Mouse (Mus musculus) liver, embryonic 15.5 days (tissue): Measurements from ENCODE around the gene Zfp609. TPM values are rescaled to one million over a fixed set of nuclear protein-coding genes. Genes with fewer than 3 reads are reported as not detected.
"Not testable (repeated sequence)": the region's sequence is repeated elsewhere in the genome, so short reads cannot be mapped to it uniquely, and the experiment has no call there.

Source experiments
- ATAC-seq: fragments of 200-750 bp; cut with Nextera tagmentation; 2 replicates; pipeline ENCODE4 v1.8.0; 2017; ENCODE audit warnings: moderate number of reproducible peaks, mild to moderate bottlenecking, moderate library complexity; ENCODE audit not compliant: insufficient read depth
- H3K27ac ChIP-seq: fragments of 300-500 bp; sonication (generic); replicated peaks from 2 replicates; pipeline ENCODE4 v1.5.1; 2015; ENCODE audit warnings: mild to moderate bottlenecking, inconsistent platforms
- H3K27me3 ChIP-seq: fragments of 300-500 bp; sonication (generic); 2 replicates; pipeline ENCODE4 v1.6.1; 2015; ENCODE audit warnings: mild to moderate bottlenecking, inconsistent platforms
- H3K36me3 ChIP-seq: fragments of 300-500 bp; sonication (generic); replicated peaks from 2 replicates; pipeline ENCODE4 v1.6.1; 2015; ENCODE audit warnings: moderate library complexity, mild to moderate bottlenecking, inconsistent platforms
- H3K4me1 ChIP-seq: fragments of 300-500 bp; sonication (generic); replicated peaks from 2 replicates; pipeline ENCODE4 v1.6.1; 2015; ENCODE audit warnings: inconsistent platforms
- H3K4me2 ChIP-seq: fragments of 300-500 bp; sonication (generic); 2 replicates; pipeline ENCODE4 v1.6.1; 2015; ENCODE audit warnings: moderate library complexity, mild to moderate bottlenecking, inconsistent platforms
- H3K4me3 ChIP-seq: fragments of 300-500 bp; sonication (generic); replicated peaks from 2 replicates; pipeline ENCODE4 v1.5.1; 2015; ENCODE audit warnings: mild to moderate bottlenecking, inconsistent platforms
- H3K9ac ChIP-seq: fragments of 300-500 bp; sonication (generic); 2 replicates; pipeline ENCODE4 v1.6.1; 2015; ENCODE audit warnings: moderate library complexity, mild to moderate bottlenecking, inconsistent platforms
- H3K9me3 ChIP-seq: fragments of 300-500 bp; sonication (generic); replicated peaks from 2 replicates; pipeline ENCODE4 v1.6.1; 2016; ENCODE audit warnings: inconsistent platforms
- WGBS: fragments of 180-500 bp; shearing (Covaris S2); methylation state at CpG from one replicate; pipeline ENCODE4 v1.1.7; 2015; ENCODE audit warnings: mixed read lengths; ENCODE audit not compliant: insufficient replicate concordance; 5-methylcytosine and 5-hydroxymethylcytosine counted together
- polyA plus RNA-seq: library from polyadenylated mRNA; unstranded; fragments of >200 nt; fragmentation: Nextera tagmentation; extraction: Ambion mirVana; gene quantifications from 2 replicates; pipeline ENCODE4 v1.2.1, GENCODE M21; 2015

The Zfp609 gene
- polyA plus RNA-seq, 1 experiment from 2014 or later: 1.6 TPM

DNA sequence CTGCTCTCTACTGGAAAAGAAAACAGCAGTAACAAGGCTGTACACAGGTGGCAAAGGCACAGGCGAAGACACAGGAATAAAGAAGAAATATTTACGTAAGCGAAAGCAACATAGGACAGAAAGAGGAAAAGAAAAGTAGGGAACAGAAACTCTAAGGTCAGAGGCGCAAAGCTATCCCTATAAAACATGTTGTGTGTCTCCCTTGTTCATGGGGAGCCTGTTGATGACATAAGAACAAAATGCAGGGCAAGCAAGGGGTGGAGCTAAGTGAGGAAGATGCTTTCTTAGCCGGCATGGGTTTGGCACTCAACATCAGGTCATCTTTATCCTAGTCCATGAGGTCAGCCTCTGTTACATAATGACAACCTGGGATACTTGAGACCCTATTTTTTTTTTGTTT lies 109.2 kb downstream of the Zfp609 start:
- Histone ChIP-seq H3K27ac (no peak overlapping the region), H3K4me2 (no peak overlapping the region), H3K27me3 (no peaks in the 10 kb centered on the region), H3K4me3 (no peak overlapping the region), H3K4me1 (0 out of 2 replicates have a peak, but pooled peaks cover 6% of the 10 kb centered on the region), H3K36me3 (no peaks in the 10 kb centered on the region), H3K9me3 (no peaks in the 10 kb centered on the region), H3K9ac (no peak overlapping the region)
- WGBS: 77% methylated on average over 5 of the region's 5 CpGs
- no peak for ATAC-seq

- H3K27me3 ChIP-seq: no peaks in the 10 kb centered on the region
- no peaks in the 10 kb centered on the region for H3K4me1 ChIP-seq
- H3K4me3 ChIP-seq: no peak overlapping the region
- H3K36me3 ChIP-seq: peaks cover 49% of the 10 kb centered on the region
- no peak for ATAC-seq
- H3K27ac ChIP-seq: no peak overlapping the region
- no peak overlapping the region for H3K4me2 ChIP-seq
- no peak overlapping the region for H3K9ac ChIP-seq
- WGBS: 85% methylated on average over 24 of the region's 24 CpGs
- H3K9me3 ChIP-seq: no peaks in the 10 kb centered on the region
Measured at GRCm38 (mm10) chr9:65703926-65704595, 123.3 kb downstream of the Zfp609 start.

DNA sequence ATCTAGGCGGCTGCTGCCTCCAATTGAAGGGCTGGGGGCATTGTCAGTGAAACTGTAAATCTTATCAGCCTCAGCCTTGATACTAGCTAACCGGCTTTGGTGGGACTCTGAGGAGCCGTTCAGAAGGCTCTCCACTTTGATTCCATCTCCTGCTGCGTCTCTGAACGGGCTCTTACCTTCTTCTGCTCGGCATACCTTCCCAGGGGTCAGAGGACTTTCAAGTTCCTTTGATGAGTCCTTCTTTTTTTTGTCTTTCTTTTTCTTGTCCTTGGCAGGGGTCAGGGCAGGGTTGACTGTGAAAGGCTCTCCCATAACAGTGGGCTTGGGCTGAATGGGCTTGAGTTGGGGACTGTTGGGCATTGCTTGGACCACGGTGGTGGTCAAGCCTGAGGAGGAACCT lies 124.1 kb downstream of the Zfp609 start:
- ATAC-seq: no peak
- Histone ChIP-seq H3K4me3 (no peak overlapping the region), H3K9me3 (no peaks in the 10 kb centered on the region)

GRCm38 (mm10) chr9:65702286-65702685 lies 125.1 kb downstream of the Zfp609 start:
- H3K27me3 ChIP-seq: no peaks in the 10 kb centered on the region
- no peak overlapping the region for H3K27ac ChIP-seq
- H3K4me1 ChIP-seq: no peaks in the 10 kb centered on the region
- WGBS: 86% methylated on average over 9 of the region's 9 CpGs
- H3K4me3 ChIP-seq: no peak overlapping the region
- H3K9ac ChIP-seq: no peak overlapping the region
- no peak for ATAC-seq
- no peak overlapping the region for H3K4me2 ChIP-seq
- H3K36me3 ChIP-seq: peaks cover 62% of the 10 kb centered on the region
- no peaks in the 10 kb centered on the region for H3K9me3 ChIP-seq

More for the DNA sequence above, 124.1 kb downstream of the Zfp609 start:
- WGBS: 84% methylated on average over 7 of the region's 7 CpGs
- Histone ChIP-seq H3K4me2 (no peak overlapping the region), H3K4me1 (no peaks in the 10 kb centered on the region), H3K27ac (no peak overlapping the region), H3K27me3 (no peaks in the 10 kb centered on the region), H3K36me3 (peaks cover 56% of the 10 kb centered on the region), H3K9ac (no peak overlapping the region)

- ATAC-seq: no peak
- Histone ChIP-seq H3K4me1 (no peaks in the 10 kb centered on the region), H3K9me3 (no peaks in the 10 kb centered on the region), H3K4me2 (no peak overlapping the region), H3K27ac (no peak overlapping the region), H3K36me3 (peaks cover 79% of the 10 kb centered on the region), H3K9ac (no peak overlapping the region), H3K4me3 (no peak overlapping the region), H3K27me3 (no peaks in the 10 kb centered on the region)
- 41% methylated on average over 6 of the region's 6 CpGs for WGBS
Measured at GRCm38 (mm10) chr9:65700504-65700903, 126.9 kb downstream of the Zfp609 start.

GRCm38 (mm10) chr9:65697992-65698391 lies 129.4 kb downstream of the Zfp609 start:
- no peak overlapping the region for H3K27ac ChIP-seq
- no peak for ATAC-seq
- no peak overlapping the region for H3K9ac ChIP-seq
- no peak overlapping the region for H3K4me2 ChIP-seq
- peaks cover 83% of the 10 kb centered on the region for H3K36me3 ChIP-seq
- peaks cover 7% of the 10 kb centered on the region for H3K4me1 ChIP-seq
- no peaks in the 10 kb centered on the region for H3K27me3 ChIP-seq
- no peaks in the 10 kb centered on the region for H3K9me3 ChIP-seq
- H3K4me3 ChIP-seq: no peak overlapping the region

GRCm38 (mm10) chr9:65697356-65697755 lies 130.0 kb downstream of the Zfp609 start:
- Histone ChIP-seq H3K27me3 (no peaks in the 10 kb centered on the region), H3K4me2 (no peak overlapping the region), H3K36me3 (peaks cover 77% of the 10 kb centered on the region), H3K27ac (no peak overlapping the region), H3K9ac (no peak overlapping the region), H3K4me3 (no peak overlapping the region), H3K4me1 (peaks cover 11% of the 10 kb centered on the region), H3K9me3 (no peaks in the 10 kb centered on the region)
- 70% methylated on average over 7 of the region's 7 CpGs for WGBS
- ATAC-seq: no peak

DNA sequence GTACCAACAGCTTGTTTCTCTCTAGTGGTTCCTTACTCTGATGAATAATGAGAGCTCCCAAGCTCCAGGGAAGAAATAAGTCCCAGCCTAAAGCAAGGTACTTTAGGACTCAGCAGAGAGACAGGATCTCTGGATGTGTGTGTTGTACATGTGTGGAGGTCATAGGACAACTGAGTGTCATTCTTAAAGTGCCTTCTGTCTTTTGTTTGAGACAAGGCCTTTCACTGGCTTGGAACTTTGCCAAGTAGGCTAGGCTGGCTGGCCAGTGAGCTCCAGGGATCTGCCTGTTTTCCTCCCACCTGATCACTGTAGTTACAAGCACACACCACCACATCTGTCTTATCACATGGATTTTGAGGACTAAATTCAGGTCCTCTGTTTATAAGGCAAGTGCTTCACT lies 131.0 kb downstream of the Zfp609 start:
- Histone ChIP-seq H3K27ac (no peak overlapping the region), H3K9ac (no peak overlapping the region), H3K4me2 (no peak overlapping the region), H3K4me1 (peaks cover 11% of the 10 kb centered on the region), H3K36me3 (peaks cover 70% of the 10 kb centered on the region), H3K27me3 (no peaks in the 10 kb centered on the region), H3K9me3 (no peaks in the 10 kb centered on the region), H3K4me3 (no peak overlapping the region)
- no peak for ATAC-seq

- H3K4me1 ChIP-seq: peaks cover 11% of the 10 kb centered on the region
- no peak overlapping the region for H3K27ac ChIP-seq
- peaks cover 68% of the 10 kb centered on the region for H3K36me3 ChIP-seq
- H3K4me2 ChIP-seq: no peak overlapping the region
- no peaks in the 10 kb centered on the region for H3K27me3 ChIP-seq
- no peak for ATAC-seq
- no peaks in the 10 kb centered on the region for H3K9me3 ChIP-seq
- no peak overlapping the region for H3K9ac ChIP-seq
- H3K4me3 ChIP-seq: no peak overlapping the region
- 65% methylated on average over 3 of the region's 3 CpGs for WGBS
Measured at GRCm38 (mm10) chr9:65695646-65696045, 131.7 kb downstream of the Zfp609 start.

DNA sequence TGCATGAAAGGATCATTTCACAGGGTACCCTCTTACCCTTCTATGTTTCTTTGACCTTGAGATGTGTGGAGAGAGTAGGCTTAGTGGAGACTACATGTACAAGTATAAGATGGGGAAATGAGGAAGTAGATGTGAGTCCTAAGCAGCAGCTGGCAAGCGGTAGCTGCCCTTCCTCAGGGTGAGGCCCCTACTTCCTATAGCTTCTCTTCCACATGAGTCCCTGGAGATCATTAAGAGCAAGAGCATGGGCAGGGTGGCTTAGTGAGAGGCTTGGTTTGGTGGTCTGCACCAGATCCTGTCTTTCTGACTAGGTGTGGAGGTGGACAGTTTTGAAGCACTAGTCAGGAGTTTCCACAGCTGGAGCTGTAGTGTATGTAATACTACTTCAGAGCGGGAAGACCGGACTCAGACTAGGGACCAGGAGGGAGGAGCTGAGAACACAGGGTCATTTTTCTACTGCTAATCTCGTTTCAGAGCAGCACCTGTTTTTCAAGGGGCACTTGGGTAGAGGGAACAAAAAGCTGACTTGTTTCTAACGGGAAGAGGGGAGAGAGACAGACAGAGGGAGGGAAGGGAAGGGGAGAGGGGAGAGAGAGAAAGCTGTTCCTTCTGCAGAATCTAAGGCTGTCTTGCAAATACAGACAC lies 134.3 kb downstream of the Zfp609 start:
- Histone ChIP-seq H3K27me3 (no peaks in the 10 kb centered on the region), H3K4me2 (no peak overlapping the region), H3K9me3 (no peaks in the 10 kb centered on the region), H3K36me3 (peaks cover 62% of the 10 kb centered on the region), H3K9ac (no peak overlapping the region), H3K27ac (no peak overlapping the region), H3K4me1 (peaks cover 11% of the 10 kb centered on the region), H3K4me3 (no peak overlapping the region)
- no peak for ATAC-seq
- WGBS: 32% methylated on average over 5 of the region's 5 CpGs

GRCm38 (mm10) chr9:65692466-65692865 lies 134.9 kb downstream of the Zfp609 start:
- no peak overlapping the region for H3K4me2 ChIP-seq
- ATAC-seq: no peak
- peaks cover 11% of the 10 kb centered on the region for H3K4me1 ChIP-seq
- WGBS: 65% methylated on average over 3 of the region's 3 CpGs
- H3K9me3 ChIP-seq: no peaks in the 10 kb centered on the region
- H3K9ac ChIP-seq: no peak overlapping the region
- peaks cover 65% of the 10 kb centered on the region for H3K36me3 ChIP-seq
- H3K27ac ChIP-seq: no peak overlapping the region
- H3K27me3 ChIP-seq: no peaks in the 10 kb centered on the region
- no peak overlapping the region for H3K4me3 ChIP-seq

DNA sequence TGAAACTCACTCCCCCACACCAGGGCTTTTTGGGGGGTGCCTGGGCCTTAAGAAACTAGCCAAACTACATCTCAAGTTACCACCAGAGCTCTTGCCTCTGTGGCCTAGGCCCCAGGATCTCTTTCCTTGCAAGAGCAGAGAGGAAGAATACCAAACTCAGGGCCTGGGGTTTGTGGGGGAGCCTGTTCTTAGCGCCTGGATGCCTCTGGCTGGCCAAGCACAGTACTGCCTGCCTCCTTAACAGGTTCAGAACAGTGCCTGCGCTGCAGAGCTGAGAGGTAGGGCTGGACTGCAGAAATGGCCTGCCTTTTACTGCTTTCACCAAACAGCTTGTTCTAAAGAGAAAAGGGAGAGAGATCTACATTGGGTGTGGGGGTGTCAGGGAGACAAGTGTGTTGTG lies 137.5 kb downstream of the Zfp609 start:
- H3K9me3 ChIP-seq, H3K9ac ChIP-seq, H3K27ac ChIP-seq, H3K4me2 ChIP-seq, H3K27me3 ChIP-seq, ATAC-seq, H3K4me3 ChIP-seq: not testable (repeated sequence)
- WGBS: 67% methylated on average over 2 of the region's 2 CpGs
- Histone ChIP-seq H3K36me3 (peaks cover 50% of the 10 kb centered on the region), H3K4me1 (peaks cover 22% of the 10 kb centered on the region)
